Comparison of ENCODE assay signal across 8 mouse cellular contexts in genomic region chr5:142816031-142816810, GRCm38 (mm10). TPM values are rescaled to one million over a fixed set of nuclear protein-coding genes. Genes with fewer than 3 reads are reported as not detected.
DNase-seq lines count a peak whose midpoint lies in the region; ATAC-seq and TF ChIP-seq lines count a peak whose summit lies in the region.

No protein-coding gene starts in this region.

- no peaks in the 10 kb centered on the region for H3K36me3 ChIP-seq in CH12.LX (replicated peaks in 1 of 2; ENCODE audit: control insufficient read depth in 1 of 2, insufficient read depth in 1 of 2, low read length in 1 of 2)
- H3K36me3 ChIP-seq in lung, embryonic 15.5 days, result no peaks in the 10 kb centered on the region

- dilution Hi-C loops in CH12.LX (cut with MboI; ENCODE audit: extremely low pct_ligation_motif_present, extremely low pct_unique_long_range_greater_than_20kb, low sequenced_read_pairs), result no loop called here

- no peak for ATAC-seq in lung, embryonic 15.5 days (ENCODE audit: borderline replicate concordance, extremely low read depth, low FRiP score, low TSS enrichment)

- peak overlapping the region; percentile 65 for H3K4me2 ChIP-seq in CH12.LX (ENCODE audit: insufficient read depth, low read depth, poor library complexity, severe bottlenecking)
- H3K4me2 ChIP-seq in lung, embryonic 15.5 days, result peak overlapping the region; percentile 91

- no peak overlapping the region for H3K27ac ChIP-seq in CH12.LX (ENCODE audit: insufficient read depth, low read depth)
- peak overlapping the region; percentile 100 for H3K27ac ChIP-seq in embryonic fibroblast, embryonic 13.5 days (ENCODE audit: insufficient read depth, low read length)
- peak overlapping the region; percentile 100 for H3K27ac ChIP-seq in lung, embryonic 15.5 days

- TF ChIP-seq EP300 in CH12.LX (IDR thresholded peaks at IDR 0.05; ENCODE audit: low read length), result no peak

- peak overlapping the region; percentile 47 for H3K9ac ChIP-seq in CH12.LX (ENCODE audit: insufficient read depth, low read depth)
- peak overlapping the region; percentile 99 for H3K9ac ChIP-seq in lung, embryonic 15.5 days

- H3K9me3 ChIP-seq in CH12.LX (replicated peaks; ENCODE audit: low read length), result peaks cover 19% of the 10 kb centered on the region
- H3K9me3 ChIP-seq in lung, embryonic 15.5 days, result no peaks in the 10 kb centered on the region

- no peak for TF ChIP-seq POLR2A in CH12.LX (IDR thresholded peaks at IDR 0.05; ENCODE audit: low read depth, low read length)
- peak; percentile 44 for TF ChIP-seq POLR2A in embryonic fibroblast, embryonic 13.5 days (IDR thresholded peaks at IDR 0.05; ENCODE audit: low read depth, low read length)

- intact Hi-C loops in heart, postnatal 10 days (cut with DNase I), result loop anchor here (5.0 kb wide), 1 partner anchor 116 kb away; no protein-coding TSS in a partner anchor

- H3K27me3 ChIP-seq in CH12.LX (replicated peaks), result peaks cover 64% of the 10 kb centered on the region
- H3K27me3 ChIP-seq in lung, embryonic 15.5 days, result no peaks in the 10 kb centered on the region

- no peak for TF ChIP-seq CTCF in CH12.LX (conservative IDR thresholded peaks at IDR 0.05 in 1 of 2, IDR thresholded peaks at IDR 0.05 in 1 of 2; ENCODE audit: low read depth in 2 of 2, low read length in 2 of 2)
- TF ChIP-seq CTCF in embryonic fibroblast, embryonic 13.5 days (IDR thresholded peaks at IDR 0.05; ENCODE audit: borderline replicate concordance, insufficient read depth, low read length), result no peak

- no peaks in the 10 kb centered on the region; a peak in 1 of 4 replicates for H3K4me1 ChIP-seq in CH12.LX (ENCODE audit: control insufficient read depth in 1 of 2, insufficient read depth in 2 of 2)
- no peaks in the 10 kb centered on the region; the same call in 1 of the 2 replicates for H3K4me1 ChIP-seq in embryonic fibroblast, embryonic 13.5 days (ENCODE audit: control insufficient read depth, insufficient read depth, low read length)
- peaks cover 25% of the 10 kb centered on the region for H3K4me1 ChIP-seq in lung, embryonic 15.5 days

- peak overlapping the region; percentile 57 to 78 (median 63) for H3K4me3 ChIP-seq in CH12.LX (replicated peaks in 1 of 3; ENCODE audit: low read depth in 2 of 3, low read length in 2 of 3, poor library complexity in 1 of 3)
- peak overlapping the region; percentile 96 for H3K4me3 ChIP-seq in embryonic fibroblast, embryonic 13.5 days (ENCODE audit: insufficient read depth, low read length)
- peak overlapping the region; percentile 88 for H3K4me3 ChIP-seq in lung, embryonic 15.5 days

- TF ChIP-seq RAD21 in CH12.LX (IDR thresholded peaks at IDR 0.05; ENCODE audit: low read depth, low read length), result no peak

- in situ Hi-C loops in CH12.LX (cut with MboI; ENCODE audit: low pct_ligation_motif_present, low pct_unique_long_range_greater_than_20kb, low sequenced_read_pairs), result loop anchor here (10.0 kb wide), 1 partner anchor 51 kb away; no protein-coding TSS in a partner anchor

- no peaks in the 10 kb centered on the region for H3K79me2 ChIP-seq in CH12.LX (replicated peaks; ENCODE audit: control insufficient read depth, extremely low read depth, insufficient read depth, poor library complexity, severe bottlenecking)

- WGBS in lung, embryonic 15.5 days, result under 1% methylated on average over 39 of the region's 39 CpGs

- peak; percentile 15 for DNase-seq in CH12.LX (ENCODE audit: extremely low read depth)
- peak; percentile 74 for DNase-seq in adrenal gland, postnatal 14 days
- DNase-seq in heart, postnatal 10 days, result peak; percentile 69 to 72
- peak; percentile 66 to 68 for DNase-seq in kidney, postnatal 25 days
- DNase-seq in ovary, postnatal 36 days (ENCODE audit: low spot score), result peak; percentile 57
- no peak for DNase-seq in frontal cortex, postnatal 14 days (ENCODE audit: low spot score in 2 of 2)

TF ChIP-seq in CH12.LX, 34 proteins besides CTCF, POLR2A, EP300 and RAD21:
- TF ChIP-seq CHD1 (IDR thresholded peaks at IDR 0.05; ENCODE audit: low read depth, low read length) (no peak), POLR2AphosphoS2 (IDR thresholded peaks at IDR 0.05; ENCODE audit: low read depth, low read length) (no peak), PAX5 (IDR thresholded peaks at IDR 0.05; ENCODE audit: low read length) (no peak), SMC3 (IDR thresholded peaks at IDR 0.05; ENCODE audit: low read depth, low read length) (no peak), USF2 (conservative IDR thresholded peaks at IDR 0.05; ENCODE audit: low read depth, low read length) (no peak), IRF4 (IDR thresholded peaks at IDR 0.05; ENCODE audit: low read depth, low read length) (no peak), NELFE (IDR thresholded peaks at IDR 0.05; ENCODE audit: low read depth, low read length) (no peak), TCF12 (IDR thresholded peaks at IDR 0.05; ENCODE audit: low read depth, low read length) (no peak), MYC (IDR thresholded peaks at IDR 0.05; ENCODE audit: low read depth, low read length) (no peak)

RNA-seq across cellular contexts. Expression of gene Tnrc18, which starts 1.2 kb away (rescaled TPM):
- total RNA-seq in CH12.LX (2012; rRNA removed) (5.2 and 5.4 TPM in 2 replicates), CH12.LX (2014; rRNA removed) (0.71 and 0.80 TPM in 2 replicates)
- polyA plus RNA-seq in CH12.LX (2012; ENCODE audit: insufficient read length, low read depth), result 7.7 and 8.0 TPM in 2 replicates
- total RNA-seq in adrenal gland, postnatal 14 days (2021), result 86.0 and 91.0 TPM in 2 replicates
- 98.0 and 124 TPM in 2 replicates for polyA plus RNA-seq in embryonic fibroblast, embryonic 13.5 days (2011; ENCODE audit: insufficient read length, low read depth, missing spikeins)
- total RNA-seq in heart, postnatal 10 days (2021), result 10 to 100 TPM; 80.1 to 91.3 TPM
- 30.7 and 32.3 TPM in 2 replicates for polyA plus RNA-seq in lung, embryonic 15.5 days (2015; fragmentation: Nextera tagmentation; extraction: Ambion mirVana)

Comparison
In these comparisons a context has a peak if more than half of its experiments do, and no peak if none do; other contexts are left out.
1. DNase-seq: peak in CH12.LX (single experiment), adrenal gland, postnatal 14 days (single experiment), heart, postnatal 10 days (2 of 2), kidney, postnatal 25 days (2 of 2) and ovary, postnatal 36 days (single experiment); none in frontal cortex, postnatal 14 days (0 of 2).
2. RNA of gene Tnrc18, which starts 1.2 kb away (total RNA-seq): 80.1 to 91.3 TPM in heart, postnatal 10 days and 86.0 to 91.0 TPM in adrenal gland, postnatal 14 days; 0.71 to 5.4 TPM in CH12.LX; every median in the first group is over 10 times any median in the second.
3. Peak in every context shown above with its lines, with median percentiles within 50 percentile points of each other: H3K4me3 ChIP-seq.